Mouse (Mus musculus) c-Kit-positive CD71-negative TER-119-negative erythroid progenitor cells, embryonic 14.5 days (primary cell): Measurements from ENCODE around the gene Bean1.
"Not testable (repeated sequence)": the region's sequence is repeated elsewhere in the genome, so short reads cannot be mapped to it uniquely, and the experiment has no call there.

ENCODE experiments used
- DNase-seq: peaks from one replicate; pipeline ENCODE4 v3.0.0-alpha.2; 2013; ENCODE audit warnings: low read depth

The Bean1 gene

DNA sequence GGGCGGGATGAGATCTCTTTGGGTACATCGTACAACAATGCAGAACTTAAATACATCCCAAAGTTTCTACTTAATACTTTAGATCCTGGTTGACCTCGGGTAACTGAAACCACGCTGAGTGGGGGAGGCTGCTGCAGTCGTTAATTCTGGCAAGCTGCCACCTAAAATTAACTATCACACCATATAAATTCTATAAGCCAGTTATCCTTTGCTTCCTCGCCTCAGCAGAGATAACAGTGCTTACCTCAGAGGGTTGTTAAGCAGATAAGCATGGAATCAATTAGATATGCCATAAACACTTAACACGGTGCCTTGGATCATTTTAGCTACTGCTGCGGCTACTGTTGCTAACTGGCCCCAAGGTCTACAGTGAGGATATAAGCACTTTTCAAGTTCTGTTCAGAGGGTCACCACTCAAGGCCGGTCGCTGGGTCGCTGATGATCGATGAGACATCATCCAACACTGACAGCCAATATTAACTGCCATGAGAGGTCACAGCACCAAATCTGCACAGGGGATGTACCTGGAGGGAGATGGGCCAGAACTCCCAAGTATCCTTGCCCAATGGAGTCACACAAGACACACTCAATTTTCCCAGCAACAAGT lies 71.9 kb downstream of the Bean1 start:
- no peak for DNase-seq

DNA sequence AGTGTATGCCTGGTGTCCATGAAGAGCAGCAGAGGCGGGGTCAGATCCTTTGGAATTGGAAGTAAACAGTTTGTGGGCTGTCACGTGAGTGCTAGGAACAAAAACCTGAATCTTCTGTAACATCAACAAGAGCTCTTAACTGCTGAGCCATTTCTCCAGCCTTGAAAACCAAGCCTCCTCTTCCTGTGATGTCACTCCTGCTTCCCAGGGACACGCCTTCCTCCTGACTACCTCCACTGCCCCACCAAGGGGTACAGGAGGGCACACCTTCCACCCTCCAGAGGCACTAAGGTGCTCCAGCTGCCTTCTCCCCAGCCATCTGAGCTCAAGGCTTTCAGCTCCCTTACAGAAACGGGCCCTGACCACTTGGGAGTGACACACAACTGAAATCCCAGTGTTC lies 76.4 kb downstream of the Bean1 start:
- no peak for DNase-seq

DNA sequence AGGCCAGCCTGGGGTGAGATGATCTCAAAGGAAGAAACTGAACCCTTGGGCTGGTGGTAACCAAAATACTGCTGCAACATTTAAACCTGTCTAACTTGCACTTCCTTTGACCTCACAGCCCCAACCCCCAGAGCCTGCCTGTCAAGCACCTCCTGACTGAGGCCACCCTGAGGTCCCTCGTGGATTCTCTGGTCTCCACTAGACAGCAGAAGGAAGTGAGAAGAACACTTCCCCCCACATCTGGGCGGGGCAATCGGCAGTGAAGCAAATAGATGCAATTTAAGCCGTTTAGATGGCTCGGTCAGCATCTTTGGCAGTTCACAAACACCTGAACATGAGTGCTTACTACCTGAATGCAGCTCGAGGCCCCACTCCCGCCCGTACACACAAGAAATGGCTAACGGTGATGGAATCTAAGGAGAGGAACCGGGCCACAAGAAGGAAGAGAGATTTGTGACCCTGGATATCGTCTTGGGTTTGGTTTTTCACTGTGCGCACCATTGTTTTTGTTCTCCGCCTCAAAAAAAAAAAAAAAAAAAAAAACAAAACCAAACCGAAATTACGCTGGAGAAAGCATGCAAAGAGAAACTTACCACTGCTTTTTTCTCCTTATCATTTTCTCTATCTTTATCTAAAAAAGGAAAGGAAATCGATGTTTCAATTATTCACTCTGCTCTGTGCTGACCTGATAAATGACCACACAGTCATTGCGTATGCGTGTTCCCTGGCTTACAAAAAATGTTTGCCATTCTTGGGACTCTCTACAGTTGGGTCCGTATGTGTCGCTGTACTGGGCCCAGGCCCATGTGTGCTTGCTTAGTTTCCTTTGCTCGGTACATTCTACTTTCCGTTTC lies 77.0 kb downstream of the Bean1 start:
- no peak for DNase-seq

DNA sequence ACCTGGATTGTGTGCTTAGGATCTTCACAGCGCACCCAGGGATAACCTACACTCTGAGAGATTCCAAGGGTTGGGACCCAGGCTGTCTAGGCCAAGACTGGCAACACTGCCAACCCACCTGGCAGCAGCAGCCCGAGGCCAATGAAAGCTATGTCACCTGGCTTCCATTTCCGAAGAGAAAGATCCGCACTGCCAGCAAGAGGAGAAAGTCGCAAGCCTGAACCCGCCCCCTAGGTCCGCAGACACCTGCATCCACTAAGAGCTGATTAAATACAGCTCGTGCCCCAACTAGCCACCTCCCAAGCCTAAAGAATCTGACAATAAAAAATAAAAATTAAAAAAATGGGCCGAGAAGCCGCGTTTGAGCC lies 77.7 kb downstream of the Bean1 start:
- DNase-seq = no peak

DNA sequence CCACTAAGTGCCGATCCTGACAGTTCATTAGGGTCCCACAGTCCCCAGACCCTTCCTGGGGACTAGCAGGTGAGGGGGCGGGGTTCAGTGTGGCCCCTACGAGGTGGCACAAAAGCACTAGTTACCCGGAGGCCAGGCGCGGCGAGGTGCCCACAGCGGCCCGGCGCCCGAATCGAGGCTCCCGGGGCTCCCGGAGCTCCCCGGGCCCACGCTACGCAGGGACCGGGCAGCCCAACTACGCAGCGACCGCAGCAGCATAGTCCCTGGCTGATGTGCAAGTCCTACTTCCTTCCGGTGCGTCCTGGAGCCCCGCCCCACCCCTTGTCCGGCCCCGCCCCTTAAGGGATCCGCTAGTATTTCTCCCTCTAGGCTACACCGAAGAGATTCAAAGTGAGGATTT lies 78.0 kb downstream of the Bean1 start, which contains the start of gene Tk2:
Tk2 (minus strand) TSS at position 283 of the 400 bp plus-strand sequence.
- peak; percentile 66 for DNase-seq

DNA sequence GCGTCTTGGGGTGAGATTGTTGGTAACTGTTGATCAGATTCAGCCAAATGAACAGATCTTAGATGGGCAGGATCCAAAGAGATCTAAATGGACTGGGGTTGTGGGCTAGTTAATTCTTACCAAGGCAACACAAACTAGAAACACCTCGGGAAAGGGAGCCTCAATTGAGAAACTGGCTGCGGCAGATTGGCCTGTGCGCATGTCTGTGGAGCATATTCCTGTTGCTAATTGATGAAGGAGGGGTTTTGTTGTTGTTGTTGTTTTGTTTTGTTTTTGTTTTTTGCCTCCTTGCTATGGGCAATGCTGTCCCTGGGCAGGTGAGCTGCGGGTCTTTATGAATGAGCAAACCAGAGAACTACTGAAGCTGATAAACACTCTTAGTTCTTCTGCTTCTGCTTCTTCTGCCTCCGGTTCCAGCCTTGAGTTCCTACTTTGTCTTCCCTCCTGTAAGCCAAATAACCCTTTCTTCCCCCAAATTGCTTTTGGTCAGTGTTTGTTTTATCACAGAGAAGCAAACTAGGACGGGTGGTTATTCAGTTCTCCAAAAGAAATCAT lies 79.3 kb downstream of the Bean1 start:
- no peak for DNase-seq

DNA sequence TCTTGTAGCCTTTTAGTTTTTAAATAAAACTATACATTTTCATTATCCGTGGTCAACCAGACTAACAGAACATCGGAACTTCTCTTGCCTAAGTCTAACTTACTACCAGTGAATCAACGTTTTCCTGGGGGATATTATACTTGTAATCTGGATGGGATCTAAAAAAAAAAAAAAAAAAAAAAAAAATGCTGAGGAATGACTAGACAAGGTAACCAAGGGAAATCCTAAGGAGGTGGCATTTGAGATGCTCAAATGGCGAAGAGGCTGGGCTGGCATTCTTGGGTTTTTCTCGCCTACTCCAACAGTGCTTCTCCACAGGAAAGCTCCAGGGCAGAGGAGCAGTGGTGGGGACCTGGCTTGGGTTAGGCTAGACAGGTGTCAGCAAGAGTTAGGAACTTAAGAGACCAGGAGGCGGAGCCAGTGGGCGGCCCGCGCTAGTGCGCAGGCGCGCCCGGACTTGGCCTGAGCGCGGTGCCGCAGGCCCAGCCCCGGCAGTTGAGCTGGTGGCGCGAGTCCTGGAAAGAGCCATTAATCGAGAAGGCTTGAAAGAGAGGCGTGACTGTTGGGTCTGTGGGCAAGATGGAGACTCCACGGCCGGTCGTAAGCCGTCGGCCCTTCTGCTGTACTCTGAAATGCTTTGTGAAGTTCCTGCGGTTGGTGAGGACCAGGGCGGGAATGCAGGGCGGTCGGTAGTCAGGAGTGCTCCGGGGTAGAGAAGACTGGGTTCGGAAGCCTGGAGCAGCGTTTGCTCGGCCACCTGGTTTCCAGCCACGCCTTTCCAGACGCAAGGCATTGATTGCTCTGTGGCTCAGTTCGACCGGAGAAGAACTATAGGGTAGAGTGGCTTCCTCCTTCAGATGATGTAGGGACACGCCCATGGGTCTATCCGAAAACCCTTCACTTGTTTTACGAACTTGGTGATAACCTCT lies 80.5 kb downstream of the Bean1 start, which contains the start of gene Cklf:
Cklf (plus strand) TSS at position 423 of the 929 bp plus-strand sequence.
- peak; percentile 76 for DNase-seq

DNA sequence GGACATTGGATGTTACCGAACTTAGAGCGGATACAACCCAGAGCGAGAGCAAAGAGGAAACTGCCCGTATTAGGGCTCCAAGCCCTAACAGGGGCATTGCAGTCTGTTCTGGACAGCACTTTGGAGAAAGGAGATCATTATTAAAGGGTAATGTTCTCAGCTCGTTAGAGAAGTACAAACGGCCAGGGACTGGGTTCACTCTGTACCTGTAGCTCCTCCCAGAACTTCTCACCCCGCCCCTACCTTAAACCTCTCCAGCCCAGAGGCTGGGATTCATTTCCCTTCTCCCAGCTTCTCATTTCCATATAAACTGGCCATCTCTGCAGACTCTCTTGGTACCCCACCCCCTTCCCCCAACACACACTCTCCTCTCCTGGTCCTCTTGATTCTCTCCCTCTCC lies 81.2 kb downstream of the Bean1 start:
- DNase-seq = no peak

DNA sequence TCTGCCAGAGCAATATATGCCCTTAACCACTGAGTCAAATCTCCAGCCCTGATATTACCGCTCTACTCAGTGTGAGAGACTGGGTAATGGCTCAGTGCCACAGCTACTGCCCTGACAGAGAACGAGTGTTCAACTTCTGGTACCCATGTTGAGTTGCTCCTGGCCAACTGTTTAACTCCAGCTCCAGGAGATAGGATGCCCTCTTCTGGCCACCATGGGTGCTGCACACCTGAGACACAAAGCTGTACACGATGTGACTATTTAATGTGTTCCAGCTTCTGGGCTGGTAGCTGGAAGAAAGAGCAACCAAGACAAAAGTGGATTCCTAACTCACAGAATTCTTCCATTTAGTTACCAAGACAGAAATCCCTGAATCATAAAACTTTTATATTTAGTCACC lies 82.8 kb downstream of the Bean1 start:
- DNase-seq = no peak

DNA sequence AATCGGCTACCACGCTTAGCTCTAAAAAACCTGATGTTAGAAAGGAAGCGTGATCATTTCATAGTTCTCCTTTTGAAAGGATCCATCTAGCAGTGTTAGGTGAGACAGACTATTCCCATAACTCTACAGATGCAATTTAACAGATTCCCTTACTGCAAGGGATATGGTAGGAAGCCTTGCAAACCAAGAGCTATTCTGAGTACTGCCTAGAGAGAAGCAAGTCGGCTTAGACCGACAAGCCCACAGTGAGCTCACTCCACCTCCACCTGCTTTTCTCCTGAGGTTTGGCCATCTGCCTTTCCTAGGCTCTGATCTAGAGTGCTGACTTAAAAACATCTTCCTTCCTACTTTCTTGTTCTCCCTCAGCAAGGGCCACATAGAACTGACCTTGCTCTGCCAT lies 91.6 kb downstream of the Bean1 start:
- not testable (repeated sequence) for DNase-seq

DNA sequence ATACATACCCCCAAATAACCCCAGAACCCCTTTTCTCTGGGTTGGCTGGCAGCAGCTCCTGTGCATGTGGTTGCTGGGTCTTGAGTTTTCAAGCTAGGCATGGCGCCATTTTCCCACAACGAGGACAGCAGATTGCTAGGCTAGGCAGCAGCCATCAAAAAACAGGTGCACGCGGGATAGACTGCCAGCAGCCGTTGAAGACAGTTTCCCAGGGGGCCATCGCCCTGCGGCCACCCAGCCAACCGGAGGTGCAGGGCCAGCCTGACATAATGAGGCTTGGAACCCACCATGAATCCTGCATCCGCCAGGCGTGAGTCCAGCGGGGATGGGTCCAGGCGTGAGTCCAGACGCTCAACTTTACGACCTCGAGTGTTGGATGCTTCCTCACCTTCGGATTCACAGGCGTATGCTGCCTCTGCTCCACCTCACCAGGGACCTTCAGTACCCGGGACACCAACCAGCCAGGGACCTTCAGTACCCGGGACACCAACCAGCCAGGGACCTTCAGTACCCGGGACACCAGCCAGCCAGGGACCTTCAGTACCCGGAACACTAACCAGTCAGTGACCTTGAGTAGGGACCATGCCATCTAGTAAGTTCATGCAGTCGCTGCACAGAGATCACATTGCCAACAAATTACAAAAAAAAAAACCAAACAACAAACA lies 94.2 kb downstream of the Bean1 start:
- not testable (repeated sequence) for DNase-seq

DNA sequence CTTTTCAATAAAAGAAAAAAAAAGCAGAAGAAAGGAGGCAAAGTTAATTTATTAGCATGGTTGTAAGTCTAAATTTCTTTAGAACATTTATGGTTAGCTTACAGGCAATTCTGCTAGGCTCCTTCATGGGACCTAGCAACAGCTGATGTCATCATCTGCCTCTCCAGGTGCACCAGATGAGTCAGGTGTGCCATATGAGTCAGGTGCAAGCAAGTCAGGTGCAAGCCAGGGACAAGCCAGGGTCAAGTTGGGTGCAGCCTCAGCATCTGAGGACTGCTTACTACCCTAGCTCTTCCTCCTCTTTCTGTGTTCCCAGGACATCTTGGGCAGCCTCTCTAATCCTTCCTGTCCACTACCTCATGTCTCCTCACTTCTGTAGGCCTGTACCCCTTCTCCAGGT lies 98.1 kb downstream of the Bean1 start:
- DNase-seq = no peak
